Mouse (Mus musculus): ENCODE data around the gene Il17rc.

Gene Il17rc

Small RNAs within 50 kb of the gene (microRNA-seq; reads per million reads assigned to microRNA genes)
- gene Gm23365 (0 reads per million in 2 experiments), gene Gm24387 (0 reads per million in 2 experiments)

Data from adrenal gland (tissue).